Mouse (Mus musculus) forebrain, embryonic 11.5 days (tissue): Measurements from ENCODE around the gene Gm45015. TPM values are rescaled to one million over a fixed set of nuclear protein-coding genes. Genes with fewer than 3 reads are reported as not detected.

ENCODE experiments used
- polyA plus RNA-seq: library from polyadenylated mRNA; unstranded; fragments of >200 nt; fragmentation: Nextera tagmentation; extraction: Ambion mirVana; gene quantifications from 2 replicates; pipeline ENCODE4 v1.2.1, GENCODE M21; 2014

The Gm45015 gene
- polyA plus RNA-seq, 1 experiment from 2014 or later: not detected

Other genes with a start within 250 kb of the Gm45015 start
- 2.3 and 3.6 TPM in 2 replicates for gene Xlr3a, start 239.7 kb downstream of the Gm45015 start, polyA plus RNA-seq
- gene Gm14685, start 219.8 kb downstream of the Gm45015 start, polyA plus RNA-seq: not detected in 2 replicates
- gene Xlr5b, start 188.0 kb downstream of the Gm45015 start, polyA plus RNA-seq: not detected in 2 replicates
- 0.16 TPM in 1 of 2 replicates, not detected in the other for gene DXBay18, start 187.4 kb downstream of the Gm45015 start, polyA plus RNA-seq
- not detected in 2 replicates for gene Spin2d, start 159.9 kb downstream of the Gm45015 start, polyA plus RNA-seq
- 11.5 and 12.8 TPM in 2 replicates for gene Xlr3b, start 144.6 kb downstream of the Gm45015 start, polyA plus RNA-seq
- gene Xlr4b, start 122.5 kb downstream of the Gm45015 start, polyA plus RNA-seq: 0.32 and 0.41 TPM in 2 replicates
- 16.4 and 17.4 TPM in 2 replicates for gene F8a, start 108.5 kb downstream of the Gm45015 start, polyA plus RNA-seq
- gene Xlr4c, start 93.7 kb downstream of the Gm45015 start, polyA plus RNA-seq: not detected in 2 replicates
- 0.29 TPM in 1 of 2 replicates, not detected in the other for gene Xlr3c, start 71.5 kb downstream of the Gm45015 start, polyA plus RNA-seq
- not detected in 2 replicates for gene Xlr5a, start 43.9 kb downstream of the Gm45015 start, polyA plus RNA-seq
- gene Xlr5c, start 43.9 kb downstream of the Gm45015 start, polyA plus RNA-seq: not detected in 2 replicates
- gene Zfp275, start 5.8 kb upstream of the Gm45015 start, polyA plus RNA-seq: 16.9 and 21.0 TPM in 2 replicates
- gene Gm18336, start 61.9 kb upstream of the Gm45015 start, polyA plus RNA-seq: not detected in 2 replicates
- 0.12 and 0.13 TPM in 2 replicates for gene Zfp92, start 74.3 kb upstream of the Gm45015 start, polyA plus RNA-seq
- gene Trex2, start 98.5 kb upstream of the Gm45015 start, polyA plus RNA-seq: not detected in 2 replicates
- gene Haus7, start 122.2 kb upstream of the Gm45015 start, polyA plus RNA-seq: 74.8 and 78.2 TPM in 2 replicates
- gene Bgn, start 146.8 kb upstream of the Gm45015 start, polyA plus RNA-seq: 28.6 and 32.2 TPM in 2 replicates
- gene Atp2b3, start 166.2 kb upstream of the Gm45015 start, polyA plus RNA-seq: 0.11 and 0.15 TPM in 2 replicates